In genomic region chr9:77966861-77967260, GRCm38 (mm10) we compare ENCODE assay signal across 12 mouse cellular contexts.
"Had no signal": no experiment of that assay in that cellular context is flagged by ENCODE, and none has a peak within 500 bp of the region (broad histone marks: within the 10 kb centered on the region; RNA-seq: fewer than 3 reads in every experiment).

No protein-coding gene starts in this region.

- ATAC-seq: intestine, embryonic 16.5 days had no signal

- H3K4me2 ChIP-seq: kidney, embryonic 15.5 days; limb, embryonic 12.5 days; midbrain, embryonic 12.5 days; neural tube, embryonic 15.5 days had no signal

- H3K4me3 ChIP-seq: kidney, embryonic 15.5 days; limb, embryonic 12.5 days; midbrain, embryonic 12.5 days; myocyte; neural tube, embryonic 15.5 days had no signal

- H3K27ac ChIP-seq: kidney, embryonic 15.5 days; limb, embryonic 12.5 days; liver, embryonic 14.5 days; macrophage; midbrain, embryonic 12.5 days; neural tube, embryonic 15.5 days had no signal

- DNase-seq: kidney, adult 2 months; kidney, postnatal 14 days; thymus, adult 2 months; thymus, postnatal 25 days had no signal

- H3K27me3 ChIP-seq: kidney, embryonic 15.5 days; limb, embryonic 12.5 days; midbrain, embryonic 12.5 days; neural tube, embryonic 15.5 days had no signal

- H3K36me3 ChIP-seq: midbrain, embryonic 12.5 days had no signal

- H3K9ac ChIP-seq: kidney, embryonic 15.5 days; limb, embryonic 12.5 days; liver, embryonic 14.5 days; midbrain, embryonic 12.5 days; neural tube, embryonic 15.5 days had no signal

- H3K9me3 ChIP-seq: kidney, embryonic 15.5 days; limb, embryonic 12.5 days; midbrain, embryonic 12.5 days; neural tube, embryonic 15.5 days had no signal
